Mouse (Mus musculus): ENCODE data around the gene Mast4.

Mast4 gene

DNA sequence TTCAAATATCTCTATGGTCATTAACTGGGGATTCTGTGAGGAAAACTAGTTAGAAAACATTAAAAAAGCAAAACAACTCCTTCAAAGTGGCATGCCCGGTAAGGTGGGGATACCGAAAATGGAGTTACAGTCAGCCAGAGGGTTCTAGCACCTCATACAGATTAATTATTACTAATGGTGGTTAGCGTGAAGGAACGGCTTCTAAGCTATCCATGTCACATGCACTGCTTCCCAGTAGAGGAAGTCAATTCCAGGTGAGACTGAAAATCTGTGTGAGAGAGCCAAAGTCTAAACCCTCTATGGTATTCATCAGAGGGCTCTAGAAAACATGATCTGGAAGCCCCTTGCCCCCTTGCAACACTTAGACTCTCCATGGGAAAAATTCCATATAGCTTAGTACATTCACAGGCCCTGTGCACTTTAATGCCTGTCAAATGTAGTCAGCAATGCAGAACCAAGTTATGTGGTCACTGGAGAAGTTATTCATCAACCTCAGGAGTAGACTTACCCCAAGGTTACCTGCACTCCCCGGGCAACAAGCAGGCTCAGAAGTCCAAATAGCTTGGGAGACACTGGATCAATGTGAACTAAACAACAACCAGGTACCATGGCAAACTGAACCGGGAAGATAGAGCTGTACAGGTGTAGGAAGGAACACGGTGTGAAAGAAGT lies 96.1 kb downstream of the Mast4 start:
- DNase-seq: no peak

DNA sequence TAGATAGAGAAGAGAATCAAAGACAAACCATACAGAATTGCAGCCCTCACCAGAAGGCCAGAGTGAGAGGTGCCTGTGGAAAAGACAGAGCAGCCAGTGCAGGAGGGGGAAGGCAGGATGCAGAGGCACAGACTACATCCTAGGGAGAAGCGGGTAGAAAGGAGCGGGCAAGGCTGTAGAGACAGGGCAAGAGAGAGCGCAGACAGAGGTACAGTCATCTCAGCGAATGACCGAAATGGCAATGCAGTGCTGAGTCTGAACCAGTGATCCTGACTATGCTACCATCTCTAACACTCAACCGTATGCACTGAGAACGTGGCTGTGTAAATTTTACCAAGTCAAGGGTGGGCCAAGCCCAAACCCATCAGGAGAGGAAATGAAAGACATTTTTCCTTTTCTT lies 102.1 kb downstream of the Mast4 start:
- no peak for DNase-seq

DNA sequence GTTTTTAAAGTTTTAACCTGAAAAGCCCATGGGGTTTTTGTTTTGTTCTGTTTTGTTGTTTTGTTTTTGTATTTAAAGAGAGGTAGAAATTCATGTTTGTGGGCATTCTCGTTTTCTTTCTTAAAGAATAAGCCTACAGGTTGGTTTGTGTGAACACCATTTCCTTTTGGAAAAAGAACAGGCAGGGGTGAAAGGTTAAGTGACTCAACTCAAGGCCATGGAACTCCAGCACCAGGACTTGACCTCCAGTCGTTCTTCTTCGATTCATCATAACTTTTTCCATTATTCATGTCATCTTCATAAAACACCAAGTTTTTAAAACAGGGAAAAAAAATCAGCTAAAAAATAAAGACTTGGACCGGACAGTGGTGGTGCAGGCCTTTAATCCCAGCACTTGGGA lies 105.2 kb downstream of the Mast4 start:
- DNase-seq: no peak

DNA sequence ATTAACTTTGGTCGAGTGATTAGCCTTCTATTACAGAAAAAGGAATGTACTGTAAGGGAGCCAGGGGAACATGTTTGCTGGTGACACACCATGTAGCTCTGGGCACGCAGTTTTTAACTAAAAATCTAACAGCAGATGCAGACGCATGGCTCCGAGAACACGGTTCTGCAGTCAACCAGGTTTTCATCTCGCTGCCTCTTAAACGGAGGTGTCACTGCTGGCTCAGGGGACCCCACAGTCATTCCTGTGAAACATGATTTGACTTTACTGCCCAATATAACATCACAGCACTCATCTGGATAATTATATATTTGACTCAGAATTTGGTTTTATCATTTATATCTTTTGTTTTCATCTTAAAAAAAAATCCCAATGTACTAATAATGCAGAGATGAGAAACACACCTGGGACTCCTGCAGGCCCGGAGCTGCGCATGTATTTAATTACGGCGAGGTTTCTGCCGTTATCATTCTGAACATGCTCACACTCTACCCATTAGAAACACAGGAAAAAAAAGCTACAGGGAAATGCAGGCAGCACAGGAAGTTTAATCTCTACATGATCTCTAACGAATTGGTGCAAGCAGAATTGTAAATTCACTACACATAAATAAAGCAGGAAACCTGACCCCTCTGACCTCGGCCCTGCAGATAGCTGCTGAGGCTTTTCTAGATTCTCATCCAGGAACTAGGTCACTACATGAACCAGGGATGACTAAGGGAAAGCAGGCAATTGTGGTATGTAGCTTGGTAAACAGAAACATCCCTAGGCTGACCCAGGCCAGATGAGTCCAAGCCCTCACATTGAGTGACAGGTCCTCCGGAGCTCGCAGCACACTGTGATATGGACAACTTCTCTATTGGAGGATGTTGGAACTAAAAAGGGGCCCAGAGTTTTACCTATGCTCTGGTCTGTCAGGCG lies 108.1 kb downstream of the Mast4 start:
- DNase-seq: no peak

DNA sequence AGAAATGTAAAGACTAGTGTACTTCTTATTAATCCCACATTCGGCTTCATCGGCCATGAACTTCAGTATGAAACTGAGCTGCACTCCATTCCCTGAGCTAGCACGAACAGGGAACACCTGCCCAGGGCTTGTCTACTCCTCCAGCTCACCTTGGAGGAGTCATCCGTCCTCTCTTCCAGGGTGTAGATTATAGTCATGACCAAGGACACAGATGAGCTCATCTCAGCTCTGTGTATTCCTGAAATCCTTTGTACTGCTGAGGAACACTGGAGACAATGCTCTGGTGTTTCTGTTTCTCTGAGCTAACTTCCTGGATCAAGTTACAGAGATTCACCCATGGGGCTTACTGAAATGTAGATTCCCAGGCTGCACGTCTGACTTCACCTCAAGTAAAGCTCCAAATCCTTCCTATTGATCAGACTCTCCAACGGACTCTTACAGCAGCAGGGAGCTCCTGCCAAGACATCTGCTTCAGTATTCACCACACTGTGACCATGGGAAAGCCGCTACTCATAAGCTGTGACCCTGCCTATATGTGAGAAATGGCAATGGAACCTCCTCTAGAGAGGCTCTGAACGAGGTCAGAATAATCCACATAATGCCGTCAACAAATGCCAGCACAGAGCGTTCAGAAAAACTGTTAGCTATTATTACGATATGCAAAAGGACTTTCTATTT lies 108.9 kb downstream of the Mast4 start:
- DNase-seq: no peak

DNA sequence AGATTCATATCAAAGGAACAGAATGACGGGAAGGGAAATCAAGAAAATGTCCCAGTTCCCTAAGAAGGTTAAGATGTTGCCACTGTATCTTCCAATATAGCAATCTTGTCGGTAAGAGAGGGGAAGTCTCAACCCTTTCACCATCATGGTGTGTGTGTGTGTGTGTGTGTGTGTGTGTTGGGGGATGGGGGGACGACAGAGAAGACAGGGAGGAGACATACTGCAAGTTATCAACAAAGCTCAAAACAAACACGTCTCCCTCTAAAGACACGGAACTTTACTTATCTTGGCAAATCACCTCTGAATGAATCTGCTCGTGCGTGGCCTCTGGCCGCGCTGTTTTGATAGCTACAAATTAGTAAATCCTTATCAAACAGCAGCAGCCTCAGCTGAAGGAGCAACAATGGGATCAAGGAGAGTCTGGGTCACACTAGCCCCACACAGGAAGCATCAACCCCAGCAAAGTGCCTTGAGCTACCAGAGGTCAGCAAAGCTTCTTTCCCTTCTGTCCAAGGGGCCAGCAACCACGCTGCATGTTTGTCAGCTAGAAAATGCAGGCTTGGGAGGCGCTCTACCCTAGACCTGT lies 113.7 kb downstream of the Mast4 start:
- no peak for DNase-seq

DNA sequence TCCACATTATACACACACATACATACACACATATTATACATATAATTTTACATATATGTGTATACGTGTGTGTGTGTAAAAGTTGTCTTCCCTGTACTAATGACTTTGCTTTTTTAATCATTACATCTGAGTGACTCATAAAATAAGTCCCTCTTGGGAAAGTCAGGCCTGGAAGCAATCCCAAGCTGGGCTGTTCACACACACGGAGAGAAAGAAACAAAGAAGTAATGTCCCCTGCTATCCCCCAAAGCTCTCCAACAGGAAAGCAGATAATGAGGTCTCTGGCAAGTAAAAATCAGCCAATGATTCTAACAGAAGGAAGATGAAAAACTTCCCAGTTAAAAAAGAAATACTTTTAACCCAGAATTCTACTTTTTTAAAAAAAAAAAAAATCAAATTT lies 114.3 kb downstream of the Mast4 start:
- no peak for DNase-seq

DNA sequence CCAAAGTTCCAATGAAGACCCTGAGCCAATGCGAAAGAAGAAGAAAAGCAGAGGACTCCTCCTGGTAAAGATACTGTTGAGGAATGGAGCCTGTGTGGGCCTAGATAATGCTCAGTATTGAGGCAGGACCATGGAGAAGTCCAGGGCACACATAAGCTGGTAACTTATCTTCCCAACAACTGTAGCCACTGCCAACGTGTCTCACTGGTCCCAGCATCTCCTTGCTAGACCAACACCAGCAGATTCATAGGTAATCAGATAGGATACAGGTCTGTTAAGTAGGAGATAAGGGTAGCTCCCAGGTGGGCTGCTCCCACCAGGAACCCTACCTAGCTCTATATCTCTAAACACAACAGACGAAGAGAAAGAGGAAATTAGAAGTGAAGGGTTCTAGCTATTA lies 116.8 kb downstream of the Mast4 start:
- DNase-seq: no peak

DNA sequence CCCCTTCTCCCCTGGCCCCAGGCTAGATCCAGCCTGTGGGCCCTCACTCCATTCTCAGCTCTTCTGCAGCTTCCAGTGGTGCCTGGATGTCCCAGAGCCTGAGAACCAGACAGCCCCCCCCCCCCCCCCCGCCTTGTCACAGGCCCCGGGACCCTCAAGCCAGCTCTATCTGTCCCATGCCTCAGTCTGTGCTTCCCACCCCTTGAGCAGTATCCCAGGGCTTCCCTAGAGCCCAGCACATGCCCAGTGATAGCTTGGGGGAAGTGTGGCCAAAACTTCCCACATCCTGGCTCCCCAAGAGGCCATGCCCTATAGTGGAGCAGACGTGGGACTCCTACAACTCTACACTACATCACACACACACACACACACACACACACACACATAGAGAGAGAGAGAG lies 119.8 kb downstream of the Mast4 start:
- DNase-seq: no peak

DNA sequence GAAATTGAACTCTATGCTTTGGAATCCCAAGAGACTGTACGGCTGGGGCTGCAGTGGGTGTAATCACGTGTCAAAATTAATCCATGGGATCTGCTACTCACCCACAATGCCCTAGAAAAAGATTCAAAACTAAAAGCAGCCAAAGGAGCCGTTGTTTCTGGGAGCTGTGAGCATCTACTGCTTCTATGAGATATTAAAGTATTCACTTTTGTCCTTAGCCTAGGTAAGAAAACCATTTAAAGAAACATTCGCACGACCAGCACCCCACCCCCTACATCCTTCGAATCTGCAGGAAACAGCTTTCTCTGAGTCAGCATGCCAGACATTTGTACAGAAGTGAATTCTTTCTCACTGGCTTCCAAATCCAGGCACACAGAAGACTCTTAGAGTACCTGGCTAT lies 122.3 kb downstream of the Mast4 start:
- no peak for DNase-seq

DNA sequence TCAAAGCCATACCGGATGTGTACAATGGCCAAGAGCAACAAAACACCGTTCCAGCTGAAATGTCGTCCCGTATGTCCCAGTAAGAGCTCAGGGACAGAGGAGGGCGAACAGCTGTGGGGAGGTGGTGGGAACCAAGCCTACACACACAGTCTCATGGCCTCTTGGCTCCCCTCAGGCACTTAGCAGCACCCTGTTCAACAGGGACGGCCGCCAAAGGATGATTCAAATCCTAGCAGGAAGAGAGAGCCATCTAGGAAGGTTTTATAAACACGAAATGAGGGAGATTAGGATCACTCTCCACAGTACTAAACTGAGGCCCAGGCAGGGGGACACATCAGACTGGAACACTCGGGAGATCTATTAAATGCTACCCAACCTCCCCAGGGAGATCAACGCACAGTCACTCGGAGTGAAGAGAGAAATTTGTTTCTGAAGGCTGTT lies 122.8 kb downstream of the Mast4 start:
- no peak for DNase-seq

DNA sequence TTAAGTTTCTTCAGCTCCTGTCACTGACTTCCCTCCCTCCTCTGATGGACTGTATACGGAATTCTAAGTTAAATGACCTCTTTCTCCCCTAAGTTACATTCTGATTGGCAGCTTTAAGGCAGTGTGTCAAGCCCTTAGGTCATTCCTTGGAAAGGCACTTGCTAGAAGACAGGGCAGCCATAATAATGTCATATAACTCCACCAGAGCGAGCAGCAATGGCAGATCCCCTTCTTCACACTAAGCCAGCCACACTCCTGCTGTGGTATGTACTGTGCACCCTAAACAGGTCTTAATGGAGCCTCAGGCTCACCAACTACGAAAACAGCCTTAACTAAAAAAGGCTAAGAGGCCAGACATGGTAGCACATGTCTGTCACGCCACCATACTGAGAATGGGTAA lies 123.6 kb downstream of the Mast4 start:
- DNase-seq: no peak

DNA sequence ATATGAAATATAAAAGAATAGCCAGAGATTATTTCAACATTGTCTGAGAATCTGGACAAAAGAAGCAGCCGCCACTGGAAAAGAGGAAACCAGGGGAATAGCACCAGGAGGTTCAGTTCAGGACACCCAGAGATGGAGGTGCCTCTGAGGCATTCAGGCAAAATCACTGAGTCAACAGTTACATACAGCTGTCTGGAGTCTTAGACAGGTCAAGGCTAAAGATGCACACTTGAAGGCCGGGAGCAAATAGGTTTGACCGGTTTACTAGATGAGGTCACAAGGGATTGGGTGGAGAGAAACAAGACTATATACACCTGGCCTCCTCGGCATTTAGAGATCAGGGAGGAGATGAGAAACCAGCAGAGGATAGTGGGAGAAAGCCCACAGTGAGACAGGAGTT lies 127.1 kb downstream of the Mast4 start:
- no peak for DNase-seq

DNA sequence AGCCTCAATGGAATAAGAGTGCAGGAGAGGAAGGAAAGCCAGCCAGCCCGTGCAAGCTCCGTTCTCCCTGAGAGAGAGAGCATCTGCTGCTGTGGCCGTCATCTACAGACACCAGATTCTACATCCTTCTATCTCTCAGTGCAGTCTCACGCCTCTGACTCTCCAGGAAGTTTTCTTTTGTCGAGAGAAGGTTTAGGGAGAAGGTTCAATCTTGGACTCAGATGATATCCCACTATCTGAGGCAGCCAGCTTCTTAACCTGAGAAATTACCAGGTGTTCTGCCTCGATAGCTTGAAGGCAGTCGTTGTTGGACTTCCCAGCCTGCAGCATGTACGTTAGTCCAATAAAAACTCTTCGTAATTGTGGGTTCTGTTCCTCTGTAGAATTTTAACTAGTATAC lies 127.7 kb downstream of the Mast4 start:
- DNase-seq: no peak

DNA sequence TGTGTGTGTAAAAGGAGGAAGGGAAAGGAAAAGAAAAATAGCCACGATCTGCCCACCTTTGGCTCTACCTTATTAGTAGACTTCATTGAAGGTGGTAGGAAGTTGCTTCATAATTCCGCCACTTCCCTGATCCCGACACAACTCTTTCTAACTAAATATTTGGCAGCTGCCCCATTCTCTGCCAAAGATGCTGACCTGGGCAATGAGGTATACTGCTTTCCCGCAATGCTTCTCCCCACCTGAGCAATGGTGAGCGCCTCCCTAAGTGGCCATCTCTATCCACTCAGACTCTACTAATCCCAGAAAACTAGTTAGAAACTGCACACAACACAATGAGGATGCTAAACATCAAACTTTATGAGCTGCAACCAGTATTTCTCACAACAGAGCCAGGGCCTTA lies 129.1 kb downstream of the Mast4 start:
- DNase-seq: no peak

DNA sequence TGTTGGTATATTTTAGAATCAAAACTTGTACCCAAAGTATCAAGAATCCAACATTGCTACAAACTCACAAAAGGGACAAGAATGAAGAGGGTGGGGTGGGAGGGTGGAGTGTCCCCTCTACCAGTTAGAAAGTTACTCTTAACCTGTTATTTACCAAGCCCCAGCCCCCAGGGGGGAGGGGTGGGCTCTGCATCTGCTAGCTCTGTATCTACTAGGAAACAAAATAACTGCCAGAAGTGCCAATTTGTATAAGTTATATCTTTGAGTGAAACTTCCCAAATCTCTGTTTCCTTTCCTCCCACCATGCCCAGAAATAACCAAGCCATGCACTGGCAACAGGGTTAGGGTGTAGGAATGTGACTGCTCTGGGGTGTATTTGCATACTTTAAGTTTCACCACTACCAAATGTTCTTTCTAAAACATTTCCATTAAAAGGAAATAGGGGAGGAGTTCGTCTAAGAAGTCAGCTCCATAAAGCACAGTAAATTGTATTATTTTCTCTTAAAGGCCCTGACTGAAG lies 130.9 kb downstream of the Mast4 start:
- no peak for DNase-seq

DNA sequence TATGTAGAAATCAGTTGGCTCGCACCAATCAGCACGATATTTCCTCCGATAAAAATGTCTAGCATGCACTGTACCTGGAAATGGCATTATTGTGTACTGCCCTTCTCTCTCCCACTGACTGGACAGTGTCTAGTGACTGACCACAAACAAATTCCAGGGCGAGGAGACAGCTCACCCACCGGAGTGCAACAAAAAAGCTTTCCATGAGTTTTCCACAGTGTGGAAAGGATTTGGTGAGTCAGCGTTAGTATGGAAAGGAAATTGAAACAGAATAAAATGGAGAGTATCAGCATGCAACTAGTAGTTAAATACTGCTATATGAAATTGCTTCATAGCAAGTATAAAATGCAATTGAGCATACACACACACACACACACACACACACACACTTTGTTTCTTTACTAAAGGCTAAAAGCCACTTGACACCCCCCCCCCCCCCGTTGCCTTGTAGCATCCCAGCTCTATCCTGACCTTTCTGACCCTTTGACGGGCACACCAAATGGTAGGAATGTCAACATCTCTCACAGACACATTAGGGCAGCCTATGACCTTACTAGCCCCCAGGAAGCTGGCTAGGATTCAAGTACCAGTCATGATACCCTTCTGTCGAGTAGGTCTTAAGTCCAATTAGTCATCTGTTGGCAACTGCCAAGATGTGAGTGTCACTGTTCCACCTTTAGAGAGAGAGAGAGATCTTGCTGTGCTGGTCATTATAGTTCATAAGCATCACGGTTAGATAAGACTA lies 133.1 kb downstream of the Mast4 start:
- DNase-seq: no peak

DNA sequence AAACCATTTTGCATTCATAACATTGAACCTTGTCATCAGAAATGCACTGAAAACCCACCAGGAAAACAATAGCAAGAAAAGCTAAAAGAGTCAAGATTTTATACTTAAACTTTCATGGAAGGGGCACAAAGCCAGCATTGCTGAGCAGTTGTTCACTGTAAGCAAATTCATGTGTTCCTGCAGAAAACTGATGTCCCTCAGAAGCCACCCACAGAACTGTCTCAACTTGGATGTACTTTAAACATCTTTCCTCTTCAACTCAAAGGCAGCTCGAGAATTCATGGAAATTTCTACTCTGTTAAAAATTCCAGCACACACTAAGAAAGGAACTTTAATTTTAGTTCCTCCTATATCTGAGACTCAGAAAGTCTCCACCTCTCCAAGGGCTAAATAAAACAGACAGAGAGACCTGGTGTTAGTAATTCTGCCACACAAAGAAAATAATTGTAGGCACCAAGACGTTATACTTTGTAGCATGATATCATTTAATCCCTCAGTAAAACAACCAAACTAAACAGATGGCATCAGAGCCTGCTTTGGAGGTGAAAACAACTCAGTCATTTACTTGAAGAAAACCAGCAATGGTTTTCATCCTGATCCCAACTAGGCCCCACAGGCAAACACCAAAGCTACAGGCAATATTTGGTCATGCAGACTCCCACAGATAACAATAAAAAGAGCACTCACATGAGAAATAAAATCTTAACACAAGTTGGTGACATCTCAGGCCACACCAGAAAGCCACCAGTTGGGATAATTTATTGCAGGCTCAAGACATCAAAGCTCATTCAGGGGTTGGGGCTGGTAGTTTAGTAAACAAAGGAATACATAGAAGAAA lies 134.3 kb downstream of the Mast4 start:
- no peak for DNase-seq

DNA sequence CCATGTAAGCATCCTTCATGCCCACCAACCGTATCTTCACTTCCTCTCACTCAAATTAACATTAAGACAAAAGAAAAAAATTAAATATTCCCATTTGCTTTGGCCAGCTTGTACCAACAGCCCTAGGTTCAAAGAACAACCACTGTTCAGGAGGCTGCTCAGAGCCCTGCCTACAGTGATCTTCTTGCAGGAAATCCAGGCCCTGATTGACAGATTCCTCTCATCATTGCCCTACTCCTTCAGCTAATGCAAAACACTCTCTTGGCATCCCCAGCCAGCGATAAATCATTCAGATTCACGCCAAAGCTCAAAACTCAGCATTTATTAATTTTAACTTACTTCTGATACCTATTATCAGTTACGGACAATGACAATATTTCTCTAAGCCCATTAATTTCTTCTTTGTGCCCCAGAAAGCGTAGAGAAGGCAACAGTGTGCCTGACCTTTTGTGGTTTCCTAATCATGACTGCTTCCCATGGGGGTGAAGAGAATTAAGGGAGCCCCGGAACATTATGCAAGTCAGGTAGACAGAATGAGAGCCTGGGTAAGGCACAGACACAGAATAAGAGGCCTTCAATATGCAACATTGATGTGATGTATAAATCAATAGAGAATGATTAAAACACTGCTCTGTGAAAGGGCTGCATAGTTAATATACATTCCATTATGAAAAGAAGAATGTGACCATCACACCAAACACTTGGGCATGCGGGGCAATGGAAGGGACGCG lies 135.9 kb downstream of the Mast4 start:
- DNase-seq: no peak

DNA sequence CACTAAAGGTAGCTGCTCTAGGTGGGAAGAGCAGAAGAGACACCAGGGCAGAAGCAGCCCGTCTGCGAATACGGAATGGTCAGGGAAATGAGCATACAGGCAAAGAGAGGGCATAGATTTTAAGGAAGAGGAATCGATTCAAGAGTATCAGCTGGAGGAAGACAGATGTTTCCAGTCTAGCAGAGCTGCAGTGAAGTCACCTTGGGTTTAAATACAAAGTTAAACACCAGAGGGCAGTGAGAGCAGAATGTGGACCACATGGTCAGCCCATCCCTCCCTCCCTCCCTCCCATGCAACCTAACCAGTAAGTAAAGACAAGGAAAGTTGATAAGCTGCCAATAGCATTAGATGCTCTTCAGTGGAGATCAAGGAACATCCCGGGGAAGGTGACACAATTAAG lies 138.0 kb downstream of the Mast4 start:
- DNase-seq: no peak

DNA sequence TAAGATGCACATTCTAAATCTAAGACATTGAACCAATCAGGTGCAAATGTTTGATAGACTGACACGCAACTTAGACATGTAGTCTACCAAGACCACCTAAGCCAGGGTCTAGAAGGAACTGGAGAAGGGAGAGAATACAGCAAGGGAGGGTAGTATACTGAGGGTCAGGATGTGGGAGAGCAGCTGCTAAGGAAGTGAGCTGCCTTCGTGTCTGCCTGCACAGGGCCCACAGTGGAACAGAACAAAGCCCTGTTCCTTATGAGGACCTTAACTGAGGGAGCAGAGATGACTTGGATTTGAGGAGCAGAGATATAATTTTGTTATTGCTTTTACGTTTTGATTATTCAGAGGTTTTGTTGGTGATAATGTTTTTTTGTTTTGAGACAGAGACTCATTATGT lies 138.4 kb downstream of the Mast4 start:
- DNase-seq: no peak
